Mouse (Mus musculus): ENCODE data around the gene Mecp2.
"Not testable (repeated sequence)": the region's sequence is repeated elsewhere in the genome, so short reads cannot be mapped to it uniquely, and the experiment has no call there.

The Mecp2 gene

DNA sequence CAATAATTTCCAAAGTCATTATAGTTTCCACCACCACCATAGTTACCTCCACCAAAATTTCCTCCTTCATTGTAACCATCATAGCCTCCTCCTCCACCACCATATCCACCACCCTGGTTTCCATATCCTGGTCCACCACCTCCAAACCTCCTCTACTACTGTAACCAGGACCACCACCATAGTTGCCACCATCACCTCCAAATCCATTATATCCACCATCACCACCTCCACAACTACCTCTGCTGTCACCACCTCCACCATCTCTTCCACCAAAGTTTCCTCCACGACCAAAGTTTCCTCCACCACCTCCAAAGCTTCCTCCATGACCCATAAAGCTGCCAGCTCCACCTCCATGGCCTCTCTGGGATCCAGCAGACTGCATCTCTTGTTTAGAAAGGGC, at the start of gene Mecp2:
Gene Mecp2 (minus strand): TSS at position 101 of the 400 bp plus-strand sequence.
- DNase-seq, result not testable (repeated sequence)

DNA sequence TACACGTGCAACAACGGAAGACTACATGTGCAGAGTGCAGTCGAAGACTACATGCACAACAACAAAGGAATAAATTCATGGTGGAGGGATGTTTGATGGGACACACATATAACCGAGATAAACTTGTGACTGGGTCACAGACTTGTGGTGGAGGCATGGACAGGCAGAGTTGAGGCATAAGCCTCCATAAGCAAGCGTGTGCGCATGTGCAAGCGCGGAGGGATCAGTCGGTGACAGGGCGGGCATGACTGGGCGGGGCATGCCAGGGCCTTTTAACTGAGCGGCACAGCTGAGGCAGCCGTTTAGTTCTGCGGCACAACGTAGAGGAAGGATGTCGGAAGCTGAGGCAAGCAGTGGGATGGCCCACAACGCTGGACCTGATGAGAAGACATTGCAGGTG, 41.8 kb upstream of the Mecp2 start, which contains the start of gene Tktl1:
Gene Tktl1 (plus strand): TSS at position 301 of the 400 bp plus-strand sequence.
- DNase-seq, result no peak

DNA sequence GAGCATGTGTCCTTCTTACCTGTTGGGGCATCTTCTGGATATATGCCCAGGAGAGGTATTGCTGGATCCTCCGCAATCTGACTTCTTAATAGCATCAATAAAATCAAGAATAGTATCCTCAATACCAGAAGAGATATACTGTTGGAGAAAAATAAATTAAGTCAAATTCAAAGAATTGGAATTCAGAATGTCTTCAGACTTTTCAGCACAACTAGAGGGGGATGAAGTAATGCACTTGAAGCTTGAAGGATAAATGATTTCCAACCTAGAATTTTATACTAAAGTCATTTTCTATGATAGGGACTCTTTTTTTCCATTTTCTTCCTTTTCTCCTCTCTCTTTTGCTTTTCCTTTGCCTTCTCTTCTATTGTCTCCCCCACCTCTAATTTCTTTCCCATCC, 32.6 kb upstream of the Mecp2 start, which contains the start of gene Tex28:
Gene Tex28 (minus strand): TSS at position 101 of the 400 bp plus-strand sequence.
- no peak for DNase-seq

DNA sequence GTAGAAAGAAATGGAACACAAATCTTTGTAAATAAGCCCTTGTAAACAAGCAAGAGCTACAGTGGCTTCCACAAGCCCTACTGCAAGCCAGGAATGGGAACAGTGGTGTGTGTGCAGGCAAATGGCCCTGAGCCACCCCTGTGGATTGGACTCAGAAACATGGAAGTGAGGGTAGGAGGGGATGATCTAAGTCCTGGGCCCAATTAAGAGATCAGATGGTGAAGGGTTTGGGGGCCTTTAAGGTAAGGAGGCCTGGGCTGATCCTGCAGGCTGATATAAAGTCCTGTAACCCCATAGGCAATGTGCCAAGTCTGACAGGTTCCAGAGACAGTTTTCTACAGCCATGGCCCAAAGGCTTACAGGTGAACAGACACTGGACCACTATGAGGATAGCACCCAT, 8.0 kb downstream of the Mecp2 start, which contains the start of gene Opn1mw:
Gene Opn1mw (plus strand): TSS at position 301 of the 400 bp plus-strand sequence.
- no peak for DNase-seq

DNA sequence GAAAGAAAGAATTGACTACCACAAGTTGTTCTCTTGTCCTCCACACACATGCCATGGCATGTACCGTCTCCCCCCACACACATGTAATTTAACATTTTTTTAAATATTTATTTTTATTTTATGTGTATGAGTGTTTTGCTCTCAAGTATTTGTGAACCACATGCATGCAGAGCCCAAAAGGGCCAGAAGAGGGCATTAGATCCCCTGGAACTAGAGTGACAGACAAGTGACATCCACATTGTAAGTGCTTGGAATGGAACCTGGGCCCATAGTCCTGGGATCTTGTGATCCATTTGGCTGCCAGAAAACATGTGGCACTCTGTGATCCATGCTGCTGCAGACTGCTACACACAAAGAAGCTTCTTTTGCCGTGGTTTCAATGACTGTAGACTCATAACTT, 10.2 kb downstream of the Mecp2 start:
- peak in 1 of 2 experiments; percentile 25 for DNase-seq

DNA sequence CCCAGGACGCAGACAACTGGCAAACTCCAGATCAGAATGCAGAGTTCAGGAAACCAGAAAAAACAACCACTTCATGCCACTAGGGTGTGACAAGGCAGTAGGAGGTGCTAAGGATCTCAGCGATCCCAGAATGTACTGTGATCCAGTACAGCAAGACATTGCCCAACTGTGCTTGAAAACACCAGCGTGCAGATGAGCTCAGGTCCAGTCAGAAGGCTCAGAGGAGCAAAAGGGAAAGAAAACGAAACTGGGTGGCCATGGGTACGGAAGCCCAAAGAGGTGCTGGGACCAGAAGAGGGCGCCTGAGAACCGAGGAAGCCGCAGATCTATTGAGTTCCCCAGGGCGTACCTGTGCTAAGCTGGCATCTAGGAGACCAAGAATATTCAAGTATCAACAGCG, 19.7 kb downstream of the Mecp2 start:
- peak; percentile 60 to 68 for DNase-seq

DNA sequence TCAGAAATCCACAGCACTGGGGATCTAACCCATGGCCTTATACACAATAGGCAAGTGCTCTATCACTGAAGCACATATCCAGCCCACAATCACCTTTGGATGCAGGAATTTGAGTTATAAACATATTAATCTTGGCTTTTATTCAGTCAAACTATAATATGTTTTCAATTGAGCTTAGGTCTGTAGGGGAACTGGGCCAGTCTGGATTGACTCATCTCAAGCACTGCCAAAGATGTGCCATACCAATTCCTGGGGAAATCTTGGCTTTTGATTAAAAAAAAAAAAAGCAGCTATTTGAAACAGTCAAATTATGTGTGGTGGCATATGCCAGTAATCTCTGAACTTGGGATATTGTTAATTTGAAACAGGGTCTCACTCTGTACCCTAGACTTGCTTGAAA, 21.1 kb downstream of the Mecp2 start:
- DNase-seq, result no peak

DNA sequence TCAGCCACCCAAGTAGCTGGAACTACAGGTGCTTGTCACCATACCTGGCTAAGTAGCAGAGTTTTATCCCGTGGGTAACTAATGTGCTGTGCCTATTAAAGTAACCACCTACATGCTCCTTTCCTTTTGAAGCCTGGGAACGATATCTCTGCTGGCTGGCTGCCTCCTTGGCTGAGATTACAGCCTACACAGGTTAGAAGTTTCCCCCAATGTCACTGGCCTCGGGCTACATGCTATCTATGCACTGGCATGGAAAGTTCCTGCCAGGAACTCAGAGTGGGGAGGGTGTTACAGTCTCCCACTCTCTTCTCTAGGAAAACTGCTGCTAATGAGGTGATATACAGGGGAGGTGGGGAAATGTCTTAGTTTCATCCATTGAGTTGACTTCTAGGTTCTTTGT, 26.4 kb downstream of the Mecp2 start:
- DNase-seq, result no peak

DNA sequence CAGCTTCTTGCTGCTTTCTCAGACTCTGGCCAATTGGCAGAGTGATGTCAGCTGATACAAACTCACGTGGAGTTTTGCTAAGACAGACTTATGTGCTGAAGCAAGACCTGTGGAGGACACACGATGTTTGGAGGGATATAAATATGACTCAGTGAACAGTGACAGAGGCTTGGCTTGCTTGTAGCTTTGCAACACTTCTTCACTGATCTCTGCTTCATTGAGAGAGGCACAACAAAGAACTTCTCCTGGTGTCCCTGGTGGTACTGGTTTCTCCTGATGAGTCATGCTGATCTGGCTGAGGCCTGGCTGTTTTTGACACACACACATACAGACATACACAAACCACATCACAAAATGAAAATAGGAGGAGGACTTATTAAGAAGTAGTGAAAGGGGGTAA, 29.2 kb downstream of the Mecp2 start:
- DNase-seq, result no peak

DNA sequence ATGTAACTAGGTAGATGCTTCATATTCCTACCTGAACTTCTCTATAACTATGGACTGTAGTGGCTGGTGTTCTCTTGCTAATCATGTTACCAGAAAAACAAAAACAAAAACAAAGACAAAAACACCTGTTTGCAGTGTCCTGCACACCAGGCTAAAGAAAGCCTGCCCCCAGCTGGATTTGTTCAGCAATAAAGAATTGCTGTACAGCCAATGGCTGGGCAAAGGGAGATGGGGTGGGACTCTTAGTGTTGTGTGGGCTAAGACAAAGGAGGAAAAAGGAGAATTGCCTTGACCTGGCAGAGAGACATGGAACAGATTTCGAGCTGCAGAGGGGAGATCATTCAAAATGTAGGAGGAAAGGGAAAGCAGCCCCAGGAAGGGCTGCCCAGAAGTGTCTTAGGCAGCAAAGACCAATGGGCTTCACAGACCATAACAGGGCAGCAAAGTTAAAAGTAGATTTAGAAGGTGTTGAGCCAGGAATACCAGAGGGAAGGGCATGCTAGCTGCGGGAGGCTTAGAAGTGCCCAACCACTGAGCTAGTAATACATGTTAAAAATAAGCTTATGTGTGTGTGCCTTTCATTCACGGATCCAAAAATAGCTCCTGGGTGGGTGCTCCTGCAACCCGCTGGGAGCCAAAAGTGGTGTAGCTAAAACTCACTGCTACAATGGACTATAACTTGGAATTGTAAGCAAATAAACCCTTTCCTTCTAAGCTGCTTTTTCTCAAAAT, 31.5 kb downstream of the Mecp2 start:
- DNase-seq, result no peak

DNA sequence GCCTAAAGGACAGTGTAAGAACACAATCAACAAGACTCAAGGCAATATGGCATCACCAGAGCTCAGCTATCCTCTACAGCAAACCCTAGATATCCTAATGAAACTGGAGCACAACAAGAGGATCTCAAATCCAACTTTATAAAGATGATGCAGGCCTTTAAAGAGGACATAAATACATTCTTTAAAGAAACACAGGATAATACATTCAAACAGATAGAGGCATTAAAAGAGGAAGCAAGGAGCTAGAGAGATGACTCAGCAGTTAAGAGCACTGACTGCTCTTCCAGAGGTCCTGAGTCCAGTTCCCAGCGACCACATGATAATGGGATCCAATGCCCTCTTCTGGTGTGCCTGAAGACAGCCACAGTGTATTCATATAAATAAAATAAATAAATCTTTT, 40.0 kb downstream of the Mecp2 start:
- no peak for DNase-seq

DNA sequence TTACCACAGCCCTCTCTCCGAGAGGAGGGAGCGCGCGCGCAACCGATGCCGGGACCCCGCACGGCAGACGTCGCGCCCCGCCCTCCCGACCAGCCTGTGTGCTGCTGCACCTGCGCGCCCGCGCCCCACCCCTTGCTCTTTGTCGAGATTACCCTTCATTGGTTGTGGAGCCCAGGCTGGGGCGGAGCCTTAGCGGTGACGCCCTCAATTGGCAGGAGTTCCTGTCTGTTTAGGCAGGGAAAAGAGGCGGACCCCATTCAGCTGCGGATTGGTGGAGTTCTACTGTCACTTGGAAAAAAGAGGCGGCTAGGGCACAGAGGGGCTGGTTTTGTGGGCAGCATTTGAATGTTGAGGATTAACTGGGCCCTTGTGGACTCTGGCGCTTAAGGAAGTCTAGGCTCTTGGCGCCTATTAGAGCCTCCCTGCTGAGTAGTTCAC, 49.5 kb downstream of the Mecp2 start:
- peak; percentile 99 for DNase-seq

DNA sequence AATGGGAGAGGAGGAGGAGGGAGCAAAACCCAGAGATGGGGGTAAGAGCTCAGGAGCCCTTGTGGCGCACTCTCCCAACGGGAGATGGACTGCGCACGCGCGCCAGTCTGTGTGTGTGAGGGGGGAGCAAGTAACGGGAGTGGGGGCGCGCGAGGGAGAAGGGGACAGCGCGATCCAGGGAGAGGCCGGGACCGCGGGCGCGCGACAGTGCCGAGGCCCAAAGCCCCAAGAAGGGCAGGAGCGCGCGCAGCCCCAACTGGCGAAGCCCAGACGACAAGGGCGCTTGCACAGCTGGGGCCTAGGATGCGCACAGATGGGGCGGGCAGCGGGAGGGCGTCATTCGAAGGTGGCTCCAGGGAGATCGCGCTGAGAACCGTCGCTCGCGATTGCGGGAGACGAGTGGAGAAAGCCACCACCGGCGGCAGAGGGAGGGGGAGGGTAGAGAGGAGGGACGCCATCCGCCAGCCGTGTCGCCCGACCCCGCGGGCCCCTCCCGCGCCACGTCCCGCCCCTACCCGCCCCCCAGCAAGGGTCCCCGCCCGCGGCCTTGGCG, 50.1 kb downstream of the Mecp2 start:
- peak; percentile 71 for DNase-seq

DNA sequence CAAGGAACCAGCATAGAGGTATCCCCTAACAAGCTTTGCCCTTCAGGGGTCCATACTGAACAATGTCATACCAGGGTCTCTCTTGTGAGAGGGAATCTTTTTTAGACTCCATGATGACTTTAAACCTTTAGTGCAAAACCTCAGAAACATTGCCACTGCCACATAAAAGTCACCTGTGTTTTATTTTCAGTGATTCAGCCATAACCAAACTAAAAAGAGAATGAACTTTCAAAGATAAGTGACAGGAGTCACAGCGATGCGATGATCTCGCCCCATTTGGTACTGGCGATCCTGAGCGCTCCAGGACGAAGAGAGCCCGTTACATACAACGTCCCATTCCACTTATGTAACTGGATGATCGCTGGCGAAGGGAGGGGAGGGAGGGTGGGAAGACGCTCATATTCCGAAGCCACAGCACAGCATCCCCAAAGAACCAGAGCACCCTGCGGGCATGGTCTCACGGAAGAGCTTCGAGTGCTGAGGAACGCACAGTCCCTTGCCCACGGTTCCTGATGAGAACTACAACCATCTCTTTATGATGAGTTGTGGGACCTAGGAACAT, 50.8 kb downstream of the Mecp2 start:
- no peak for DNase-seq

DNA sequence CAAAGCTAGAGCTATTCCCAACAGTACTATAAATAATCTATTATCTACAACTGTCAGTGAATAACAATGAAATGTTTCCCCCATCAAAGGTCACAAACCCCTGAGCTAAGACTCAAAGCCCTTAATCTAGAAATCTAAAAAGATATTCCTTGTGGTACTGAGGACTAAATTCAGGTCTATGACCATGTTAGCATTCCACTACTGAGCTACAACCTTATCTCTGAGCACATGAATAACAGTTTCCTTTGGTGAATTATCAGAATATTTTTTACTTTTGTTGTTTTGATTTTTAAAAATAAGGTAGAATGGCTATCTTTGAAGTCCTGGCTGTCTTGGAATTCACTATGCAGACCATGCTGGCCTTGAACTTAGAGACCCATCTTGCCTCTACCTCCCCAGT, 64.4 kb downstream of the Mecp2 start:
- no peak for DNase-seq

DNA sequence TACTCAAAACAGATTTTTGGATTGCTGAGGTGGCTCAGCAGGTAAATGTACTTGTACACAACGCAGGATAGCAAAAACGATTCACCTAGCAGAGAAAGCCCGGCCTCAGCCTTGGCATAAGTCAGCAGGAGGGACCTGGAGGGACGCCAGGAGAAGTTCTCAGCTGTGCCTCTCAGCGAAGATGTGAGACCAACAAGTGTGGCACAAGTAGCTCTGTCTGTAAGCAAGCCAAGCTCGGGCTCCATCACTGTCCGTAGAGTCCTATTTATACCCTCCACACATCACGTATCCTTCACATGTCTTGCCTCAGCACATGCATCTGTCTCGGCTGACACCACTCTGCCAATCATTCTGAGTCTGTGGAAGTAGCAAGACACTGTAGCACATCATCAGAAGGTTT, 67.3 kb downstream of the Mecp2 start:
- peak in 1 of 2 experiments; percentile 15 for DNase-seq

DNA sequence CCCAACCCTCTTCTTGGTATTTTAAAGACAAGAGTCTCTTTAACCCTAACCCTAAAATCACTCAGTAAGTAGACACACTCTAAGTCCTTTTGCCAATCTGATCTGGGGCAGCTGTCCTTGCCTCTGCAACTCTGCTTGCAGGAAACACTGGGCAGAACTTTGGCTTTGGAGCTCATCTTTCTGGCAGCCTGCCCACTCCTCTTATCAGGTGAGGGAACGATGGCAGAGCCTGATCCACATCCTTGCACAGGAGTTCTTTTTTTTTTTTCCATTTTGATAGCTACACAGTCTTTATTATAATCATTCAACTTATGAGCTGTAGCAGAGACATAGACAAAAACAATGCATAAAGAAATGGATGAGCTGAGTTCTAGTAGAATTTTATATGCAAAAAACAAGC, 90.1 kb downstream of the Mecp2 start:
- no peak for DNase-seq

DNA sequence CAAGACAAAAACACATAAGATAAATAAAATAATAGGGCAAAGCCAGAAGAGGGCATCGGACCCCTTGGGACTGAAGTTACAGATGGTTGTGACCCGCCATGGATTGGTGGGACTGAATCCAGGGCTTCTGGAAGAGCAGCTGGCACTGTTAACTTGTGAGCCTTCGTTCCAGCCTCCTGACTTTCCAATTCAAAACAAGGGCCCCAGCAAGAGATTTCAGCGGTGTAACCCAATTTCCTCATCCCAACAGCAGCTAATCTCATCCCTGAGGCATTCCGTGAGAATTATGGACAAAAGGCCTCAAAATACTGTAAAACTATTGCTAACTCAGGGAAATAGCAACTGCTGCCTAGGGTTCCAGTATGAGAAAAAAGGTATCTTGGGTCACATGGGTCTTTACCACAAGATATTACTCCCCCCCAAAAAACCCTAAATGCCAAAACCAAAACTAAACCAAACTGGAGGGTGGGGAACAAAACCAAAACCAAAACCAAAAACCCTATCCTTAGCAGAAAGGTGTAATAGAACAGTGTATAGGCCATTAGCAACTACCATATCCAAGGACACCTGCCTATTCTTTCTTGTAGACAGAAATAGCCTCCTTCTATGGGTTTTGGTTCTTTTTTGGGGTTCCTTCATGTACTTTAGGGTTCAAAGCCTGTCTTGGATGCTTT, 97.3 kb downstream of the Mecp2 start:
- no peak for DNase-seq

DNA sequence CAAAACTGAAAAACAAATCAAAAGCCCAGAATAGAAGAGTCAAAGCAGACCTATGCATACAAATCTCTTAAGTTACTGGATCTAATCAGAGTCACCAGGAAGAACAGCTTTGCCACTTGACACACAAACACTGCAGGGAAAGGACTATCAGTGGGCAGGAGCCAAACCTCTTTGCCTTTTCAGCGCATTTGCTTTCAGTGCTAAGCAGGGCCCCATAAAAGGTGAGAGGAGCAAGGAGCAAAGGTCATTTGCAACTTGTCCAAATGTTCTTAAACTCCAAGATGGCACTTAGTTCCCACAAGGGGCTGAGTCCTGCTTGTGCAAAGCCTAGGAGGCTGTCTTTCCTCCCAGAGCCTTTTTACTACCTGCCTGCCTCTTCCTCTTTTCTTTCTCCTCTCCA, 105.2 kb downstream of the Mecp2 start:
- DNase-seq, result peak; percentile 38 to 40

DNA sequence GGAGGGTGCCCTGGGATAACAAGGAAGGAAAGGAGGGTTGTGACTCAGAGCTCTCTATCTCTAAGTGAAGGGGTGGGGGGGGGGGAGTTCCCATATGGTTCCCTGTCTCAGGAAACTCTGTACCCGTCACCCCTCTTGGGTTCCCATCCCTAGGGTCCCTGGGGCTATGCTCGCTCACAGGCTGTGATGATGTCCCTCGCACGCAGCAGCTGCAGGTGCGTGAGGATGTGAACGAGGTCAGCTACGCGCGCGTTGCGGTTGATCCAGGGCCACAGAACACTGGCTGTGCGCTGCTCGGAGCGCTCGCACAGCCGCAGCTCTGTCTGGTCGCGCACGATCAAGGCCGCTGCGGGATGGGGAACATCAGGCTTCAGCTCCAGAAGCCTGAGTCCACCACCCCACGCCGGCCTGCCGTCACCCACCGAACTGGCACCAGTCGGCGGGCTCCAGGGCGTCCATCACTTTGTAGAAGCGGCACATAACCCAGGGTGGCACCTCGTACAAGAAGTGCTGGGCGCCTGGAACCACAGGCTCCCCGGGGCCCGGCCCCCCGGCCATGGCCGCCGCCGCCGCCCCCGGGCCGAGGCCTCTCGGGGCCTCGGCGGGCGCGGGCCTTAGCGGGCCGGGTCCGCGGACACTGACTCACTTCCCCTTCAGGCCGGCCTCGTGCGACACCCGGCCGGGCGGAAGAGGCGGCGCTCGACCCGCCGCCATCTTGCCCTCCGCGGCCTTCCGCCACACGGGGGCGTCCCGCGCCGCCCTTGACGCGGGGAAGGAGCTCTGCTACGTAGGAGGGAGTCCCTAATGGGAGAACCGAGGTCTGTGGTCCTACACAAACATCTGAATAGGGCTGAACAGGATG, 111.7 kb downstream of the Mecp2 start, which contains the start of gene Irak1:
Gene Irak1 (minus strand): TSS at position 731 of the 862 bp plus-strand sequence.
- DNase-seq, result peak; percentile 59 to 65

DNA sequence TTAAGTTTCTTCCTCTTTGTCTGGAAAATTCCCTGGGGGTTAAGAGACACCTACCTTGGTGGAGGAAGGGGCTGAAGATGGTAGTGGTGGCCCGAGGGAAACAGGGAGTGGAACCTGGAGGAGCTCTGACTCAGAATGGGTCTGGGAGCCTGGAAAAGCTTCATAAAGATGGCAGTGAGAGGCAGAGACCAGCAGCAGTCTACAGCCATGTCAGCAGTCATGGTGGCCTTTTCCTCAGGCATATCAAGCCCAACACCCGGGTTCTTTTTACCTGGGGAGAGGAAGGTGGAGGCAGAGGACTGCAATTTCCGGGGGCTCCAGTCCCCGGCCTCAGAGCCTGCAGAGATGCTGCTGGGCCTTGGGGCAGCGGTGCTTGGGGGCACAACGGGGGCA, 112.4 kb downstream of the Mecp2 start:
- DNase-seq, result no peak

DNA sequence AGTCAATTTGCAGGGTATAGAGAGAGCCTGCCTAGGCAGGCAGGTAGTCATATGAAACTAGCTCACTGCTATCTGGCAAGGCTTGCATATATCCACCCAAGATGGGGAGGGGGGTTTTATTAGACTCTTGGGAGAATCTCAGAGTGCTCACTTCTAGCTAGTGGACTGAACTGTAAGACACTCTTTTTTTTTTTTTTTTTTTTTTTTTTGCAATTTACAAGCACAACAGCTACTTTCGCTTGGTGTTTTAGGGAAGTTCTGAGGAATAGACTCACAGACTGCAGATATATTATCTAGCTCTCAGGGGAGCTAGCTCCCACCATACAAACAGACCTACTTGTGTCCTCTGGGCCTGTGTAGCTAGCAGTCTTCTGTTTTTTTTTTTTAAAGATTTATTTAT, 120.6 kb downstream of the Mecp2 start:
- DNase-seq, result no peak

DNA sequence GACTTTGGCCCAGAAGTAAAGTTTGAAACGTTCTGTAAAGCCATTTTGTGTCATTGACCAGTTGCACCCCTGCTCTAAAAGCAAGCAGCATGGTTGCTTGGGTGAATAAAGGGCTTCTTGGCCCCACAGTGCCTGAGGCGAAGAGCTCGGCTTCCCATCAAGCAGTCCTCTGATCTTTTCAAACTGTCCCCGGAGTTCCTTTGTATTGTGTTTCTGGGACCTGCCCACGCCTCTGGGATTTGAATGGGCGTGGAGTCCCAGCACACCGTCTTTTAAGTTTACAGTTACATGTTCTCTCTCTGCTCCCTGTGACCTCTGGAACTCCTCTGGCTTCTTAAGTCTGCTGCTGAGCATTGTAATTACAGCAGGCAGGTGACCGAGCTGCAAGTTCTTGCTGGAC, 127.1 kb downstream of the Mecp2 start:
- no peak for DNase-seq

All from kidney, adult 8-10 months (tissue).